Mouse (Mus musculus) megakaryocyte, embryonic 14.5 days (primary cell): Measurements from ENCODE around the gene Myo1e. TPM values are rescaled to one million over a fixed set of nuclear protein-coding genes. Genes with fewer than 3 reads are reported as not detected.

Experiments used
- H3K27me3 ChIP-seq: replicated peaks from 2 replicates; pipeline ENCODE3; 2012; ENCODE audit warnings: inconsistent platforms
- H3K36me3 ChIP-seq: replicated peaks from 2 replicates; pipeline ENCODE3; 2012; ENCODE audit warnings: low read length, inconsistent platforms, mixed read lengths
- H3K4me1 ChIP-seq: 2 replicates; pipeline ENCODE4 v1.6.1; 2012; ENCODE audit warnings: inconsistent platforms
- H3K4me3 ChIP-seq: replicated peaks from 2 replicates; pipeline ENCODE3; 2012; ENCODE audit warnings: moderate library complexity, mild to moderate bottlenecking, inconsistent platforms
- H3K9me3 ChIP-seq: 2 replicates; pipeline ENCODE4 v1.6.1; 2012; ENCODE audit warnings: inconsistent platforms
- FLI1 ChIP-seq: IDR thresholded peaks from 2 replicates; pipeline ENCODE4 v1.6.1; 2012; ENCODE audit warnings: low read length, inconsistent platforms, mixed read lengths
- GATA1 ChIP-seq: IDR thresholded peaks from 3 replicates; pipeline ENCODE4 v1.6.1; 2012; ENCODE audit warnings: mixed read lengths, low read length, inconsistent platforms, borderline replicate concordance
- polyA plus RNA-seq: library from polyadenylated mRNA; stranded (reverse); fragments of >175 nt; gene quantifications from 2 replicates; pipeline ENCODE4 v1.2.3, GENCODE M21; 2012; ENCODE audit warnings: low replicate concordance; ENCODE audit not compliant: insufficient read depth

The Myo1e gene
- polyA plus RNA-seq, 1 experiment: 16.7 TPM

- H3K27me3 ChIP-seq: no peaks in the 10 kb centered on the region
- TF ChIP-seq FLI1 (no peak), GATA1 (no peak)
- H3K36me3 ChIP-seq: no peaks in the 10 kb centered on the region
These were observed 12.3 kb downstream of the Myo1e start for GRCm38 (mm10) chr9:70219295-70219931.

GRCm38 (mm10) chr9:70220461-70221170 lies 13.5 kb downstream of the Myo1e start:
- Histone ChIP-seq H3K36me3 (no peaks in the 10 kb centered on the region), H3K27me3 (no peaks in the 10 kb centered on the region), H3K9me3 (no peaks in the 10 kb centered on the region), H3K4me3 (peak overlapping the region; percentile 28), H3K4me1 (peaks cover 87% of the 10 kb centered on the region)
- TF ChIP-seq GATA1 (no peak), FLI1 (no peak)

More at GRCm38 (mm10) chr9:70219295-70219931, 12.3 kb downstream of the Myo1e start:
- Histone ChIP-seq H3K4me1 (peaks cover 75% of the 10 kb centered on the region), H3K4me3 (no peak overlapping the region), H3K9me3 (no peaks in the 10 kb centered on the region)

GRCm38 (mm10) chr9:70223142-70223541 lies 16.0 kb downstream of the Myo1e start:
- Histone ChIP-seq H3K36me3 (no peaks in the 10 kb centered on the region), H3K4me3 (no peak overlapping the region), H3K27me3 (no peaks in the 10 kb centered on the region), H3K9me3 (no peaks in the 10 kb centered on the region), H3K4me1 (peaks cover 74% of the 10 kb centered on the region)
- TF ChIP-seq FLI1: no peak
- no peak for TF ChIP-seq GATA1

- no peaks in the 10 kb centered on the region for H3K27me3 ChIP-seq
- no peak overlapping the region for H3K4me3 ChIP-seq
- no peak for TF ChIP-seq GATA1
- TF ChIP-seq FLI1: no peak
- H3K4me1 ChIP-seq: peaks cover 66% of the 10 kb centered on the region
- no peaks in the 10 kb centered on the region for H3K36me3 ChIP-seq
- no peaks in the 10 kb centered on the region for H3K9me3 ChIP-seq
These were observed 16.9 kb downstream of the Myo1e start for GRCm38 (mm10) chr9:70224046-70224445.

GRCm38 (mm10) chr9:70226359-70226758 lies 19.2 kb downstream of the Myo1e start:
- H3K4me1 ChIP-seq: peaks cover 46% of the 10 kb centered on the region
- H3K36me3 ChIP-seq: no peaks in the 10 kb centered on the region
- peaks cover 2% of the 10 kb centered on the region for H3K27me3 ChIP-seq
- TF ChIP-seq FLI1 (no peak), GATA1 (no peak)
- no peaks in the 10 kb centered on the region for H3K9me3 ChIP-seq
- H3K4me3 ChIP-seq: no peak overlapping the region

- Histone ChIP-seq H3K4me3 (no peak overlapping the region), H3K36me3 (no peaks in the 10 kb centered on the region), H3K9me3 (no peaks in the 10 kb centered on the region), H3K4me1 (peaks cover 32% of the 10 kb centered on the region), H3K27me3 (peaks cover 2% of the 10 kb centered on the region)
- TF ChIP-seq GATA1 (no peak), FLI1 (no peak)
These were observed 22.7 kb downstream of the Myo1e start for GRCm38 (mm10) chr9:70229823-70230222.

- TF ChIP-seq GATA1: no peak
These were observed 25.2 kb downstream of the Myo1e start for GRCm38 (mm10) chr9:70232044-70233010.

GRCm38 (mm10) chr9:70237136-70237535 lies 30.0 kb downstream of the Myo1e start:
- peaks cover 9% of the 10 kb centered on the region for H3K36me3 ChIP-seq
- H3K4me3 ChIP-seq: peak overlapping the region; percentile 35
- no peak for TF ChIP-seq FLI1
- no peak for TF ChIP-seq GATA1
- H3K4me1 ChIP-seq: peaks cover 81% of the 10 kb centered on the region
- no peaks in the 10 kb centered on the region for H3K27me3 ChIP-seq
- no peaks in the 10 kb centered on the region for H3K9me3 ChIP-seq

More at GRCm38 (mm10) chr9:70232044-70233010, 25.2 kb downstream of the Myo1e start:
- H3K27me3 ChIP-seq: peaks cover 2% of the 10 kb centered on the region
- no peak overlapping the region for H3K4me3 ChIP-seq
- peaks cover 44% of the 10 kb centered on the region for H3K4me1 ChIP-seq
- H3K9me3 ChIP-seq: no peaks in the 10 kb centered on the region
- H3K36me3 ChIP-seq: no peaks in the 10 kb centered on the region

- Histone ChIP-seq H3K4me1 (peaks cover 81% of the 10 kb centered on the region), H3K4me3 (peak overlapping the region; percentile 72), H3K9me3 (no peaks in the 10 kb centered on the region), H3K27me3 (no peaks in the 10 kb centered on the region), H3K36me3 (peaks cover 9% of the 10 kb centered on the region)
- TF ChIP-seq FLI1: no peak
- no peak for TF ChIP-seq GATA1
These were observed 30.4 kb downstream of the Myo1e start for GRCm38 (mm10) chr9:70237561-70237960.
